Mouse (Mus musculus) neural tube, postnatal 0 days (tissue): ENCODE results near the gene Olfr1056. TPM values are rescaled to one million over a fixed set of nuclear protein-coding genes. Genes with fewer than 3 reads are reported as not detected.

Experiments used
- polyA plus RNA-seq: library from polyadenylated mRNA; unstranded; fragments of >200 nt; fragmentation: Nextera tagmentation; extraction: Ambion mirVana; gene quantifications from 2 replicates; pipeline ENCODE4 v1.2.1, GENCODE M21; 2015

The Olfr1056 gene
- not detected in 2 replicates for polyA plus RNA-seq

DNA sequence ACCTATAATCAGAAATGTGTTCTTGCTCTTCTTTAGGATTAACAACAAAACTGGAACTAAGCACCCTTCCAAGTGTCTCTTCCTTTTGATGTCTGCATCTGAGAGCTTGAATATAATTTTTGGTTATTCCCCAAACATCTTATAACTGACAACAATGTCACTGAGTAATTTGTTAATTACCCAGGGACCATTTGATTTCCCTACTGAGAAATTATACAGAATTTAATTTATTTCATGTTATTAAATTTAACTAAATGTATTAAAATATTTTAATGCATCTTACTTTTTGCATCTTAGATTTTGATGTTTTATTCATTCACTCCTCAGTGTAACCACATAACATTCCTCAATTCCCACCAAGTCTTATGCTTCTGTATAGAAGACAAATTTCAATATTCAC, at the start of gene Olfr1056:
TSS of gene Olfr1056 (minus strand) at position 101 of the 400 bp plus-strand sequence.

DNA sequence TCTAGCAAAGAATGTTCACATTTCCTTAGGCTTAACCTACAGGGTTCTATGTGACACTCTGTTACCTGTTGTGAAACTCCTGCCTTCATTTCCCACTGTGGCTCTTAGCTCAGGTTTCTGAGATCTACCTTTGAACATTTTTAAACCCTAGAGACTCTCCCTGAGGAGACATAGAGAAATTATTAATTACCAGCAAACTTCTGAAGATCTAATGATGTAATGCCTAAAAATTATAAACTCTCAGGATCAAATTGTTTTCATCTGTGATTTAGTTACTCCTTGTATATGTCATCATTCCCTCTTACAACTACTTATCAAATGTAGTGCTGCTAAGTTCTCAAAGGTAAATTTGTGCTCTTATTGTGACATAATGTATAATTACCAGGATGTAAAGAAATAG, 26.2 kb upstream of the Olfr1056 start, which contains the start of gene Olfr1058:
TSS of gene Olfr1058 (minus strand) at position 101 of the 400 bp plus-strand sequence.

DNA sequence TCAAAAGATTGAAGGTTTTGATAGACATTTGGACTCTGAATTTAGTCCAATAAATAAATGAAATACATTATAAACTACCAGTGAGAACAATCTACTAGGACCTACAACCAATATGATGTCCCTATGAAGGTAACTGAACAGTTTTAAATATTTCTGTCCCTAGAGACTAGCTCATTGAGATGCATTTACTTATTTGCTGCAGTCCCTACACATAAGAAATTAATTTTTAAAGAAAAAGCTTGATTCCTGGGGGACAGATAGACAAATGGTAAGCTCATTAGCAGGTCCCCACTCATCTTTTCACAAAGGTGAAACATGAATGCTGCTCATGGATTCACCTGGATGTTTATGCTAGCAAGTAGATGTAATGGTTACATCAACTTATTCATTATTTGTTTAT, 16.0 kb upstream of the Olfr1056 start, which contains the start of gene Olfr1057:
TSS of gene Olfr1057 (minus strand) at position 101 of the 400 bp plus-strand sequence.

DNA sequence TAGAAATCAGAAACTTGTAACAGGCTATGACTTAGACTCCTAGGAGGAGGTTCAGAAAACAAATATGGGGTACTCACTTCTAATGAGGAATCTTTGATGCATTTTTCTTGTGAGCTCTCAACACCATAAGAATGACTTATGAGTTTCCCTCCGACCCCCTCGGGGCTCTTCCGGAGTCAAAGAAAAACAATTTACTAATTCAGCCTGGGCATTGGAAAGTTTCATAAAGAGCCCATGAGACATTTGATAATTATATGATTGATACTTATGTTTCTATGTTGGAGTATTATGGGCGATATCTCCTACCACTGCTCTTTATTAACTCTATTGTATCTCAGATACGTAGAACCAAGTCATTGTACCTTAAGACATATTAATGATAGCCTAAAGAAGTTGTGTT, 12.1 kb downstream of the Olfr1056 start, which contains the start of gene Olfr1055:
TSS of gene Olfr1055 (minus strand) at position 101 of the 400 bp plus-strand sequence.

DNA sequence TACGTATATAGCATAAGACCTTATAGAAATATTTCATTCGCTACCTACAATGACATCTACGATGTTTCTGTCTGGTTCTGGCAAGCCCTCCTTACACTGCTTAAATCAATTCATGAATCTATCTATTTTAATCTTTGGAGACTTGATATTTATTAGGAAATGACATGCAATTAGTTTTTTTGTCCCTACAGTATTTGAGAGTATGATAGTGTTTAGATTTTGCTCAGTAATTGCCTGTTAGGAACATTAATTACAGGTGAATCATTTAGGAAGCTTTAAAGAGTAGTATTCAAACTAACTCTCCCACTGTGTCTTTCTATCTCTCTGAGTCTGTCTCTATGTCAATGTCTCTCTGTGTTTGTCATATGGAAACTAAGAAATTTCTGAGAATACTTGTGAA, 26.9 kb downstream of the Olfr1056 start, which contains the start of gene Olfr1054:
TSS of gene Olfr1054 (minus strand) at position 101 of the 400 bp plus-strand sequence.

DNA sequence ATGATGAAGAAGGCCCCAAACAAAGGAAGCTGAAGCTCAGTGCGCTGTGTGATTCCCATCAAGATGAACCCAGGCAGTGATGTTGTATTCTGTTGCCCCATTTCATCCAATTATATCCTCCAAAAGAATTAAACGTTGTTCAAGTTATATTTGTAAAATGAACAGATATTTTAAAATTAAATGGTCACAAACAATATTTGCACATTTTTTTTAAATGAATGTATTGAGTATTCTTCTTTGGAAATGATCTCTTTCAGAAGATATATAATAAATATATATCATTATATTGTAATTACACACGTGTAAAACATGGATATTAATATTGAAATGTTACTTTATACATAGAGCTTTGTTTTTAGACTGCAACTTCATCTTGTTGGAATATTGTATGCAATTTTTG, 47.1 kb downstream of the Olfr1056 start, which contains the start of gene Olfr1053:
TSS of gene Olfr1053 (minus strand) at position 101 of the 400 bp plus-strand sequence.

Other genes starting within 250 kb of the Olfr1056 start
- not detected in 2 replicates for gene Olfr1039, start 226.5 kb downstream of the Olfr1056 start, polyA plus RNA-seq
- gene Olfr1040, start 215.7 kb downstream of the Olfr1056 start, polyA plus RNA-seq: not detected in 2 replicates
- gene Olfr1042, start 200.6 kb downstream of the Olfr1056 start, polyA plus RNA-seq: not detected in 2 replicates
- gene Olfr1043, start 194.9 kb downstream of the Olfr1056 start, polyA plus RNA-seq: not detected in 2 replicates
- gene Olfr1044, start 184.6 kb downstream of the Olfr1056 start, polyA plus RNA-seq: not detected in 2 replicates
- not detected in 2 replicates for gene Olfr52, start 176.8 kb downstream of the Olfr1056 start, polyA plus RNA-seq
- gene Olfr1045, start 159.5 kb downstream of the Olfr1056 start, polyA plus RNA-seq: not detected in 2 replicates
- not detected in 2 replicates for gene Olfr1046, start 143.2 kb downstream of the Olfr1056 start, polyA plus RNA-seq
- gene Olfr1047, start 131.1 kb downstream of the Olfr1056 start, polyA plus RNA-seq: not detected in 2 replicates
- not detected in 2 replicates for gene Olfr1048, start 122.2 kb downstream of the Olfr1056 start, polyA plus RNA-seq
- gene Olfr1049, start 104.1 kb downstream of the Olfr1056 start, polyA plus RNA-seq: not detected in 2 replicates
- not detected in 2 replicates for gene Olfr1051, start 83.4 kb downstream of the Olfr1056 start, polyA plus RNA-seq
- not detected in 2 replicates for gene Olfr1052, start 70.0 kb downstream of the Olfr1056 start, polyA plus RNA-seq
- not detected in 2 replicates for gene Olfr1053, start 47.2 kb downstream of the Olfr1056 start, polyA plus RNA-seq
- not detected in 2 replicates for gene Olfr1054, start 27.0 kb downstream of the Olfr1056 start, polyA plus RNA-seq
- gene Olfr1055, start 12.2 kb downstream of the Olfr1056 start, polyA plus RNA-seq: not detected in 2 replicates
- not detected in 2 replicates for gene Olfr1057, start 15.9 kb upstream of the Olfr1056 start, polyA plus RNA-seq
- not detected in 2 replicates for gene Olfr1058, start 26.1 kb upstream of the Olfr1056 start, polyA plus RNA-seq
- gene Olfr1061, start 51.6 kb upstream of the Olfr1056 start, polyA plus RNA-seq: not detected in 2 replicates
- gene Olfr1062, start 64.3 kb upstream of the Olfr1056 start, polyA plus RNA-seq: not detected in 2 replicates
- gene Olfr1065, start 88.1 kb upstream of the Olfr1056 start, polyA plus RNA-seq: not detected in 2 replicates
- not detected in 2 replicates for gene Olfr1066, start 93.8 kb upstream of the Olfr1056 start, polyA plus RNA-seq
- gene Olfr228, start 124.9 kb upstream of the Olfr1056 start, polyA plus RNA-seq: not detected in 2 replicates
- gene Olfr1076, start 146.0 kb upstream of the Olfr1056 start, polyA plus RNA-seq: not detected in 2 replicates
- gene Olfr1079, start 180.0 kb upstream of the Olfr1056 start, polyA plus RNA-seq: not detected in 2 replicates
- not detected in 2 replicates for gene Olfr1080, start 195.8 kb upstream of the Olfr1056 start, polyA plus RNA-seq
- not detected in 2 replicates for gene Olfr1082, start 236.5 kb upstream of the Olfr1056 start, polyA plus RNA-seq